Mouse (Mus musculus): Measurements from ENCODE around the gene Galnt16.
A peak's percentile ranks its signal among the peaks of the same experiment; 100 is the strongest.

Gene Galnt16

DNA sequence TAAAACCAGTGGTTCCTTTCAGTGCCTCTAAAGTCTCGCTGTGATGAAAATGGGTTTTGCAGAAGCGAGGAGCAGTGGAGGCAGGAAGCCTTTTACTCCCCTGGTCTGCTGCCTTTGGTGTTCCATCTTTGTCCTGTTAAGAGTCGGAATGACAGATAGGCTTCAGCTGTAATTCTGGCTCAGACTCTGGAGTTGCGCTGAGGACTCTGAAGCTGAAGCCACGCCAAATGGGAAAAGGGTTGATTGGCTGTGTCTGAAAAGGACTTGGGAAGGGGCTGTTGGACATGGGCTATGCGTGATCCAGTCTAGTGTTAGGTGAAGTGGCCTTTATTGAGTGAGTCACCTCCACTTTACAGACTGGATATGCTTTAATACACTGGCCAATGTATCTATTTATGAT lies 12.6 kb downstream of the Galnt16 start:
- DNase-seq (ENCODE audit: low spot score in 2 of 2) = peak in 1 of 2 experiments; percentile 24

DNA sequence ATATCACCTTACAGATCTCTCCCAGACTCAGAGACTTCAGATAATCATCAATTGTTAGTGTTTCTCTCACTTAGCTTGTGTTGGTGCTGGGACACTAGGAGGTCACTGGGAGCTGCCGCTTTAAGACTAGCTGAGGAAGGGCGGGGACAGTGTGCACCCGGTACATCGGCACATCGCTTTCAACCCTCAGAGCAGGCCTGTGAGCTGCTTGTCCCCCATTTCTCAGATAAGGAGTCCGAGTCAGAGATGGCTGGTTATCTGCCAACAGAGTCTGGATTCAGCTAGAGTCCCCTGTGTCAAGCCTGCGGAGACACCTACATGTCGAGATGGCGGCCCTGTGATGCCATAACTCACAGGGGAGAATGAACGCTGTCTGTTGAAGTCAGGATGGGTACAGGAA lies 13.5 kb downstream of the Galnt16 start:
- DNase-seq (ENCODE audit: low spot score in 2 of 2) = no peak

DNA sequence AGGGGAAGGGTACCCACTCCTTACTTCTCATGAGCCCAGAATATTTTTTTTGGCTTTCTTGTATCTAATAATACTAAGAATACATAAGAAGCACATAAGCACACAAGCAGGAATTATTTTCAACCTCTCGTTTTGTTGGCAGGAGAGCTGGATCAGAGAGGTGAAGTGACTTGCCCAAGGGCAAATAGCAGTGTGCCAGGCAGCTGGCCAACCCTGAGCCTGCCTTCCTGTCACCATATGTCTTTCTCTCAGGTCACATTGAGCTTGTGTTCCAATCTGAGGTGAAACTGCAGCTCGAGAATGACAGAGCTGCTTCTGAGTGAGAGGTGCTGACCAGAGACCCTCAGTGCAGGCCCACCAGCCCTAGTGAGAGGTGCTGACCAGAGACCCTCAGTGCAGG lies 15.8 kb downstream of the Galnt16 start:
- DNase-seq (ENCODE audit: low spot score in 2 of 2) = no peak

DNA sequence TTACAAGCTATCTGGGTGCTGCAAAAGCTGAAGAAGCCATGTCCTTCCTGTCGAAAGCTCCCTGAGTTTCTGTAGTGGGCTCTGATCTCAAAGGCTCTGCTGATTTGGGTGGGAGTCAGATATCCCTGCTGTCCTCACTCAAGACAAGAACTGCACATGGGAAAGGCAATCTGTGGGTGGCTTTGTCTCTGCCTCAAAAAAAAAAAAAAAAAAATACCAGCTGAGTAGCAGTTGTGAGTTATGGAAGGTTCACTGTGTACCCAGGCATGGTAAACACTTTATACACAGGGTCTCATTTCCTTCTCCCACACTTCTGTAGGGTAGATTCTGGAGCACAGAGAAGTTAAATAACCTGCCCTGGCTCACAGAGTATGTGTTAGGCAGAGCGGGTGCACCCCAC lies 19.2 kb downstream of the Galnt16 start:
- DNase-seq (ENCODE audit: low spot score in 2 of 2) = no peak

DNA sequence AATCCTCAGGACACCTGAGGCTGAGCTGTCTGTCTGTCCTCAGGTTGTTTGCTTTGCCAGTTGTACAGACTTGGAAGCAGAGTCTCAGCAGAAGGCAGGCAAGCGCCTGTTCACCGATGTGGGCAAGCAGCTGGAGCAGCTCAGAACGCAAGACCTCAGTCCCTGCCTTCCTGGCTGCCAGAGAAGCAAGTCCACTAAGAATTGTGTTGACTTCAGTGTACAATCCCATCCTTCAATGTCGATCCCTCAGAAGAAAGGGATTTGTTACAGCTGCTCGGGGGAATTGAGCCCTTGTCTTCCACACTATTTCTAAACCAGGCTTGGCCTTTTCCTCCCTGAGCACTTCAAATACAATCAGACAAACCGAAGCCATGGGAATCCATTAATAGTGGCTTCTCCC lies 20.2 kb downstream of the Galnt16 start:
- no peak for DNase-seq (ENCODE audit: low spot score in 2 of 2)

DNA sequence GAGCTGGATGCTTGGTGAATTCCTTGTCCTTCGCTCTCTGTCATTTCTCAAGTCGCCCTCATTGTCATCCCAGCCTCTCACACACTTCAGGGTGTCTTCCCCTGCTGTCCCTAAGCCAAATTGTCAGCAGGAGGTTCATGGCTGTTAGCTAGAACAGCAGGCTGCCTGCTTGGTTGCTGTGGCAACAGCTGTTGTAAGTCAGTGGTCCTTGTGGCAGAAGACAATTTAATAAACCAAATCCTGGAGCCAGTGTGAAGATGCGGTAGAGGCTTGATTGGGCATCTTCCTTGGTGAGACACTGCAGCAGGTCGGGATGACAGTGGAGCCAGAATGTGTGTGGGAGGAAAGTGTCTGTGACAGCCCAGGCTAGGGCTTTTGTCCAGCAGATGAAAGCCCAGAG lies 27.2 kb downstream of the Galnt16 start:
- DNase-seq (ENCODE audit: low spot score in 2 of 2) = no peak

DNA sequence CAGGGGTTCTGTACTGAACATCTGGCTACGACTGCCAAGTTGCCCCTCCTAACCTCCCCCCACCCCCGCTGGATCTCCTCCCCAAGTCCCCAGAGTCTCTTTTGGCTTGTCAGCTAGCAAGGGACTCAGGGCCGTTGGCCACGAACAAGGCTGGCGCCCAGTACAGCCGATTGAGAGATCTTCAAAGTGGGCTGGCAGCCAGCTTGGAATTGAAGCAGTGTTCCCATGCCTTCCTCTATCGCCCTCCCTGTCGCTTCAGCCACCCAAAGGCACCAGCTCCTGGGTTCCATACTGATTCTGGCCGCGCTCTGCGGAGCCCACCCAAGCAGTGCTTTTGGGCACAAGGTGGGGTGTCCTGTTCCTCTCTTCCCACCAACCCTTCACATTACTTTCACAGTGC lies 31.6 kb downstream of the Galnt16 start:
- DNase-seq (ENCODE audit: low spot score in 2 of 2) = peak; percentile 38 to 55

DNA sequence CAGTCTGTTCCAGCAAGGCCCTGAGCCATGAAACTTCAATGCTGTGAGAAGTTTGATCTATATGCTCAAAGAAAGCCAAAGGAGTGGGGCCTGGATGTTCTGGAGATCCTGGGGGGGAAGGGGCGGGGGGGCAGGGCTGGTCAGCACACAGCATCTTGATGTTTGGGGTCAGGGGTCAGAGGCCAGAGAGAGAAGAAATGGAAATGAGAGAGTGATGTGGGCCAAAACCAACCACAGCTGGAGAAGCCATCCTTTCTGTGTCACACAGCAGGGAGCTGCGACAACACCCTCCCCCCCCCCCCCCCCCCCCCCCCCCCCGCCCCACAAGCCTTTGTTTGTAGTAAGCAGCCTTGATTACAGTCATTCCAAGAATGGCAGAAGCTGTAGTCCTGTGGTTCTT lies 35.1 kb downstream of the Galnt16 start:
- no peak for DNase-seq (ENCODE audit: low spot score in 2 of 2)

DNA sequence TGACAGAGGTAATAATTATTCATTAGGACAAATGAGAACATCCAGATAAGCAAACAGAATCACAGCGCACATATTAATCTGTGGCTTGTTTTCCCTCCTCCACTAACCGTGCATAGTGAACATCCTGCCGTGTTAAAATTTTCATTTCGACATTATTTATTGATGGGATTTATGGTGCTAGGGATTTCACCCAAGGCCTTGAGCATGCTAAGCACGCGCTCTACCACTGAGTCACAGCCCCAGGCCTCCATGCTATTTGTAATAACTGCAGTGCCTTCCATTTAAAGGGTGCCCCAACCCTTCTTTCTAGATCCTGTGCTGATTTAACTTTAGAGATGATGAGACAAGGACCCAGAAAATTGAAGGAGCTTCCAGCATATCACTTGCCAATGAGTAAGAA lies 36.2 kb downstream of the Galnt16 start:
- DNase-seq (ENCODE audit: low spot score in 2 of 2) = no peak

DNA sequence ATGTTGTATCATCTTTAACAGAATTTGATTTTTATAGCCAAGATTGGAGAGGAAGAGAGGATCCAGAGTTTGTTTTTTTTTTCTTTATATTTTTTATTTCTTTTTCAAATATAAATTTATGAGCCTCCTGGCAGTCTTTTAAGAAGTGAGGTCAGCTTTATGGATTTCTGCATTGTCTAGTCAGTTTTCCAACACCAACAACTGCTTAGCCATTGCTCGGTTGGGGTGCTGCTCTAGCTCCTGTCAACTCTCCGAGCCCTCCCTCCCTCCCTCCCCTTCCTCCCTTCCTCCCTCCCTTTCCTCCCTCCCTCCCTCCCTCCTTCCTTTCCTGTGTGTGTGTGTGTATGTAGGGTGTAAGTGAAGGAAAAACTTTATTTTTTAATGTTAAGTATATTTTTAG lies 43.8 kb downstream of the Galnt16 start:
- no peak for DNase-seq (ENCODE audit: low spot score in 2 of 2)

DNA sequence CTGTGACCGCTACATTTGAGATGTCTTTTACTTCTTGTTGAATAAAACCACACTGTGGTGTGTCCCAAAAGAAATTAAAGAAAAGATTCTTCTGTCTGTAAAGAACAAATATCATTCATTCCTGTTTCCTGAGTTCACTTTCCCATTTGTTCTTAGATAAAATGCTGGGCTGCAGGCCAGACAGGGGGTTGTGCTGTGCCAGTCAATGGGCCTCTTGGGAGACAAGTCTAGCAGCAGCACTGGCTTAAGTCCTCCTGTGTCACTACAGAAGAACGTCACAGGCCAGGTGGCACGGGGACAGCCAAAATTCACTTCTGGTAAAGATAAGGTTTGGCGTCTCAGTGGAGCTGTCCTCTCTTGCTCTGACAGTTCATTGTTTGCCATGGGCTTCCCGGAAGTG lies 44.7 kb downstream of the Galnt16 start:
- DNase-seq (ENCODE audit: low spot score in 2 of 2) = peak in 1 of 2 experiments; percentile 39

DNA sequence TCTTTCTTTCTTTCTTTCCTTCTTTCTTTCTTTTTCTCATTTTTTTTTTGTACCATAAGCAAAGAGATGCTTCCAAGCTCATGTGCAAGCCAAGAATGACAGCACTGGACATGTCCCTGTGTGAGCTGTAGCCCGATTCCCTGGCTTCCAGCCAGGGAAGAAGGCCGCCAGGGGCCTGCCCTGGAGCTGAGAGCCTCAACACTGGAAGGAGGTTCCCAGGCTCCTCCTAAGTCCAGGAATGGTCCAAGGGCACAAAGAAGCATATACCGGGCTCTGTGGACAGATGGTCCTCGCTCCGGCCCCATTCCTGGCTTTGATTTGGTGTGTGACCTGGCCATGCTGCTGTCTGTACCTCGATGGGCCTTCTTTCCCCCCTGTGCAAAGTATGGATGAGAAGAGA lies 46.9 kb downstream of the Galnt16 start:
- DNase-seq (ENCODE audit: low spot score in 2 of 2) = peak; percentile 53 to 60

DNA sequence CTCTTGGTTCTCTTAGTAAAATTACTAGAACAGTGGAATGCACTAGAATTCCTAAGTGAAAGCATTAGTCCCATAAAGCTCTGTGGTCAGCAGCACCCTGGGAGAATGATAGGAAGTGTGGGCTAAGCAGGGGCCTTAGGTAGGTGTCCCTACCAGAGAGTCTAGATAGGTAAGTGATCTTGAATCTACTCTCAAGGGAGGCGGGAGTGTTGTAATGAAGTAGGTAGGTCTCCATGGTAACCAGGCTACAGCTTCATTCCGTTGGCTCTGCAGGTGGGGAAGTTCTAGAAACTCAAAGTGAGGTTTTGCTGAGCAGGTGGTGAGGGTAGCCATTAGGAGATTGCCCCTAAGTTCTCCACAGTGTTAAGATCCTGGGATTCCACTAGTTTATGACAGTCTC lies 47.7 kb downstream of the Galnt16 start:
- DNase-seq (ENCODE audit: low spot score in 2 of 2) = no peak

DNA sequence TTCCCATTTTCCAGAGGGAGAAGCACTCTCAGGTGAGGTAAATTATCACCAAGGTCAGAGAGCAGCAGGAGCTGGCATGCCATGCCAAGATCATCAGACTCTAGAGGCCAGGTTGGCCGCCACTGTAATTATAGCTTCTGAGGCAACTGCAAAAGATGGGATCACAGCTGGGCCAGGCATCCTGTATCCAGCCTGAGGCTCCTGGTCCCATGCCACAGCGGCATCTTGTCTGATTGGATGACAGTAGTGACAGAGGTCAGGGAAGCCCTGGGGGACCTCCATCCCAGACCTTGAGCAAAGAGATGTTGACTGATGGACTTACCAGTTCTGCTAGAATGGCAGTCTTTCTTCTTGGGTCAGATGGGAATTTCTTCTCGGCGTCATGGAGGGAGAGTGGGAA lies 48.4 kb downstream of the Galnt16 start:
- no peak for DNase-seq (ENCODE audit: low spot score in 2 of 2)

DNA sequence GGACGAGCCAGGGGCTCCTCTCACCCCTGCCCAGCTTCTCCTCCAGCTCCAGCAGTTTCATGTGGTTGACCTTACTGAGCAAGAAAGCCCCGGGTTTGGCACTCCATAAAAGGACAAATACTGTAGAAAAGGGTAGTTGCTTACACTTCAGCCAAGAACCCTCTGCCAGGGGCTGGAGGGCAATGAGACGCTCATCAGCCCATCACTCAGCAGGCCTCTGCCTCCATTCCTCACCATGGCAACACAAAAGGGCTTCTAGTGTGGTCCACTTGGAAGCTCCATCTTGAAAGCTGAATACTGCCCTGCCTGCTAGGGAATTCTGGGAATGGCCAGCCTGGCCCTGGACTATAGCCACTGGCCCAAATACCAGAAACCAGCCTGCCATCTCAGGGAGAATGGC lies 49.3 kb downstream of the Galnt16 start:
- no peak for DNase-seq (ENCODE audit: low spot score in 2 of 2)

DNA sequence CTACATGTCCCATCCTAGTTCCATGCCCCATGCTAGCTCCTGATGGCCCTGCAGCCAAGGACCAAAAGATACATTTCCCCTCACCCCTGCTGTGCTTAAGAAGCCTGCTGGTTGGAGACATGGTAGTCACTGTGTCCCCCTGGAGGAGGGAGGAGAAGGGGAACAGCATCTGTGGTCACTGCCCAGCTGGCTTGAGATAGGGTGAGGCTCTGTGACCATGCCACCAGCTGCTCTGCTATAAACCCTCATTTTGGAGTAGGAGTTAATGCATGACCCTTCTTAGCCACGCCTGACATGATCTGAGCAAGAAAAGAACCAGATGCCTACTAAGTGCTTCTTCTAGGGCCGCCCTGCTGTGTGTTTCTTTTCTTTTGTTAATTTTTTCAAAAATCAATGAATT lies 51.5 kb downstream of the Galnt16 start:
- no peak for DNase-seq (ENCODE audit: low spot score in 2 of 2)

DNA sequence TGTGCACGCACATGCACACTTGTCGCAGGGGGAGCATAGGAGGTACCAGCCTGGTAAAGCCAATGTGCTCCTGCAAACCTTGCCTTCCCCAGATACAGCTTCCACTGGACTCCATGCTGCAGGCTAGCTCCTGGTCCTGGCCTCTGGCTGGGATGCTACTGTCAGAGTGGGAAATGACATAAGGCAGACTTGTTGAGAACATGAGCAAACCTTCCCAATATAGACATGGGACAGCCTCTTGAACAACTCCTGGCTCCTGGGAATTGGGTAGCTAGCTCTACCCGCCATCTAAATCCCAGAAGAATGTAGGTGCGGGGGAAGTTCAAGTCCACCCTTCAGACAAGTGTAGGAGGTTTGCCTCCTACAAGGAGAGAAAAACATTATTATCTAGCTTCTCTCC lies 56.2 kb downstream of the Galnt16 start:
- peak; percentile 12 to 48 for DNase-seq (ENCODE audit: low spot score in 2 of 2)

DNA sequence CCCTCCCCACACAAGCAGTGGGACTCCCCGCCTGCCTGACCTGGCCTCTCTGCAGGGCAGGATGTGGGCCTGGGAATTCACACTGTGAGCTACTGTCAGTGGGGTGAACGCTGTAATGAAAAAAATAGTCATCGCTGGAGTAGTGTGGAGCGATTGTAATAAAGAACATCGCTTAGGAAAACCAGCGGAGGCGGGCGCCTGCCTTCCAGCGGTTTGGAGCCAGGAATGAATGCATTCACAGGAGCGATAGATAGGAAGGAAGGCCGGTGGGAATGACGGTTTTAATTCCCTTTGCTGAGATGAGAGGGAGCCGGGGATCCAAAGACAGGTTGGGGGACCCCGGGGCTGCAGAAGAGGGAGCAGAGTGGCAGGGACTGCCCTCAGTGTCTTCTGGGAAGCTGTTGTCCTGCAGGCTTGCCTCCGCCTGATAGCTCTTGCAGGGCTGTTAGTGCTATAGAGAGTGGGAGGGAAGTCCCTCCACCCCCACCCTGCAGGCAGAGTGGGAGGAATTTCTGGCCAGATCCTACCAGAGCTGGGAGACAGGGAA lies 56.8 kb downstream of the Galnt16 start:
- DNase-seq (ENCODE audit: low spot score in 2 of 2) = peak; percentile 18 to 44

DNA sequence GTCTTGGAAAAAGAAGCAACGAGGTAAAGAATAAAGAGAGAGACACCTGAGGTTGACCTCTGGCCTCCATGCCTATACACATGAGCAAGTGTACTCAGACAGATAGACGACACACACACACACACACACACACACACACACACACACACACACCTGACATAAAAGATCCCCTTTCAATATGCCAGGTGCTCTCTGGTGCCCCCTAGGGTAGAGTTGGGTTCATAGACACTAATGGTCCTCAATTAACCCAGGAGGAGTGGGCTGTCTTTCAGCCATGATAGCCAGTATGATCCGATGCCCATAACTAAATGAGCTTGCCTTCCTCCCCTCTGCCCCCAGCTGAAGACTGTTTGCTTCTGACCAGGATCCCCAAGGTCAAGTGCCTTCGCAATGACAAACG lies 59.0 kb downstream of the Galnt16 start:
- no peak for DNase-seq (ENCODE audit: low spot score in 2 of 2)

DNA sequence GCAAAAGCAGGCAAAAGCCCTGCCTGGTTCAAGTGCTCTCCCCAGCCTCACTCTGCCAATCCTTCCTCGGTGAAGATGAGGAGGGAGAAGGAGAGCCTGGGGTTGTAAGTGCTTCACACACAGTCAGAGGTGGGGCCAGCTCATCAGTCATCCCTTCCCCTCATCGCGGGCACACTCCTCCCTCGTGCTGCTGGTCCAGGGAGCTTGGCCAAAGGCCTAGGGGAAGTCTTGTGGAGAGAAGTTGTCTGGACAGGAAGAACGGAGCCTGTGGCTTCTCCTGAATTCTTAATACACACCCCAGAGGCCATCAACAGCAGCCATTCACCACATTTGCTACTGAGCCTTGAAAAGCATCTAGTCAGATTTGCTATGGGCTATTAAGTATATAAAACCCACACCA lies 63.3 kb downstream of the Galnt16 start:
- DNase-seq (ENCODE audit: low spot score in 2 of 2) = no peak

DNA sequence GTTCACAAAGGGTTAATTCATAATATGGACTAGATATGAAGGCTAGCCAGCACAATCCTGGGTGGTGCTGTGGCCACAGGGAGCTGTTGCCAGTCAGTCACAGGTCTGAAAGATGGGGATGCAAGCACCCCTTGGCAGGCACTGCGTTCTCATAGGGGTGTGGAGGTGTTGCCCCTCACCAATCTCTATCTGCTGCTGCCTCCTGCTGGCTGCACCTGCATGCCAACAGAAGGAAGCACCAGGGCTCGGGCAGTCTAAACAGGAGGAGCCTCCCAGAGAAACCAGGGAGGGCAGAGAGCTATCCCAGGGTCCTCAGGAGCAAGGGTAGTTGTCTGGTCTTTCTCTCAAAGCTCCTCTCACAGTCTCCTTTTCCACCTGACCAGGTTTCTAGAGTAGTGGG lies 66.9 kb downstream of the Galnt16 start:
- DNase-seq (ENCODE audit: low spot score in 2 of 2) = no peak

DNA sequence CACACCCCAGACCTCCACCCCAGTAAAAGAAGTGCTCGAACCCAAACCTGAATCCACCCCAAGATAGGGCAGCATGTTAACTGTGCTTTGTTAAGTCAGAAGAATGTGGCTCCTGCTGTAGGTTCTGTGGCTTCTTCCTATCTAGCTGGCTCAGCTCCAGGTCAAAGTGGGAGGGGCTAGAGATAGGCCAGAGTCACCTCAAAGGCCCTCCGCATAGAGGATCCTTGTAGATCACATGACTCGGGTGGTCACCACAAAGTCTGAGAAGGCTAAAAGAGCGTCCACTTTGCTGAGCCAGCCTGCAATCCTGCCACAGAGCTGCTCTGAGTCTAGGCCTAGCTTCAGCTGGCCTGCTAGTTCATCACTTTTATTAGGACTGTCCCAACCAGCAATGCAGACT lies 76.1 kb downstream of the Galnt16 start:
- DNase-seq (ENCODE audit: low spot score in 2 of 2) = no peak

DNA sequence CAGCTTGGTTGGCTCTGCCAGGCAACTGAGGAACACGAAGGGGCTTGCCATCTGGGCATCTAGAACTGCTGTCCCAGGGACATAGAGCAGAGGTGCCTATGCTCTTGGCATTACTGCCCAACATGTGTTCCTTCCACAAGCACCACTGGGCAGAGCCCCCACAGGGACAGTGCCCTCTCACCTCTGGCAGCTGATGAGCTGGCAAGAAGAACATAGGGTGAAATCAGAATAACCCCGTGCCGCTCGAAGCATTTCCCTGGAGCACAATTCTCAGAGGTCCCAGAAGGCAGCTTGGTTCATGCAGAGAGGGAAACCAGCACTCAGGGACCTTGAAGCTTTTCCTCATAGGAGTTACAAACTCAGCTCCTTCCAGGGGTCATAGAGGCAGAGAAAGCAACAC lies 76.7 kb downstream of the Galnt16 start:
- no peak for DNase-seq (ENCODE audit: low spot score in 2 of 2)

DNA sequence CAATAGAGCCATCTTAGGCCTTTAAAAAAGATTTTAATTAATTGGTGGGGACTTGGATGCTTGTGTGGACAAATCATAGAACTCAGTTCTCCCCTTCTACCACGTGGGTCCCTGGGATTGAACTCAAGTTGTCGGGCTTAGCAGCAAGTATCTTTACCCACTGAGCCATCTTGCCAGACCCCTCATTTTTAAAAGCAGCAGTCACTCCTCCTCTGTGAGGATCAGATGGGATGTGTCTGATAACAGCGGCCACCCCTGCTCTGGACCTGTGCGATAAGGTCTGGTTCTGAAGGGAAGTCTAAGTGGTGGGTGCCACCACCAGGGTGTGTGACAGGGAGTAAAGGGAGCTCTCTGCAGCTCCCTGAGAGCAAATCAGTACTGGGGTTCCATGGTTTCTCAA lies 77.5 kb downstream of the Galnt16 start:
- no peak for DNase-seq (ENCODE audit: low spot score in 2 of 2)

DNA sequence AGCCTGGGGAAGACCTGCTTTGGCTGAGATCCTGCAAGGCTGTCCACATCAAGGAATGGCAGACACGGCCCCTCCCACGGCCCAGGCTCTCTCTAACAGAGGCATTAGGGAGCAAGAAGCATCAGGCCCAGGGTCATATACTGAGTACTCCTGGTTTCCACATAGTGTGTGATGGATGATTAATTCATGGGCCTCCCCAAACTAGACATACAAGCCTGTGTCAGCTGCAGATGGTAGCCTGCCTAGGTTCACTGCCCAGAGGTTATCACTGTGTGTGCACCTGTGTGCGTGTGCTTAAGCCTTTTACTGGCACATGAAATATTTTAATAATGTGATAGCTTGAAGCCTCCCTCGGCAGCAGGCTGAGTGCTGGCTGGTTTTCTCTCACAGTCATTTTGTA lies 77.9 kb downstream of the Galnt16 start:
- no peak for DNase-seq (ENCODE audit: low spot score in 2 of 2)

All from heart, adult 9 months (tissue).